Mouse (Mus musculus) cortical plate, adult 2 months (tissue): Measurements from ENCODE around the gene Rbm33.

ENCODE experiments used
- CTCF ChIP-seq: fragments of 200-500 bp; IDR thresholded peaks from 2 replicates; pipeline ENCODE4 v1.5.1; 2011; ENCODE audit warnings: mild to moderate bottlenecking, control low read depth, low read length; ENCODE audit not compliant: insufficient read depth; ENCODE audit errors: extremely low read depth
- POLR2A ChIP-seq: fragments of 200-500 bp; IDR thresholded peaks from 2 replicates; pipeline ENCODE4 v1.6.1; 2011; ENCODE audit warnings: mild to moderate bottlenecking, low read length, control low read depth; ENCODE audit not compliant: insufficient read depth; ENCODE audit errors: extremely low read depth

- TF ChIP-seq POLR2A, result no peak
- no peak for TF ChIP-seq CTCF
These were observed 106.9 kb downstream of the Rbm33 start for GRCm38 (mm10) chr5:28423781-28424180.
